Mouse (Mus musculus) liver, embryonic 14.5 days (tissue): ENCODE results near the gene Fgfr2.

Experiments
- CTCF ChIP-seq: IDR thresholded peaks from 2 replicates; pipeline ENCODE4 v1.5.1; 2016; ENCODE audit warnings: antibody characterized with exemption, low read depth, control low read depth
- EP300 ChIP-seq: IDR thresholded peaks from 2 replicates; pipeline ENCODE4 v1.6.1; 2016; ENCODE audit warnings: antibody characterized with exemption, low read depth

DNA sequence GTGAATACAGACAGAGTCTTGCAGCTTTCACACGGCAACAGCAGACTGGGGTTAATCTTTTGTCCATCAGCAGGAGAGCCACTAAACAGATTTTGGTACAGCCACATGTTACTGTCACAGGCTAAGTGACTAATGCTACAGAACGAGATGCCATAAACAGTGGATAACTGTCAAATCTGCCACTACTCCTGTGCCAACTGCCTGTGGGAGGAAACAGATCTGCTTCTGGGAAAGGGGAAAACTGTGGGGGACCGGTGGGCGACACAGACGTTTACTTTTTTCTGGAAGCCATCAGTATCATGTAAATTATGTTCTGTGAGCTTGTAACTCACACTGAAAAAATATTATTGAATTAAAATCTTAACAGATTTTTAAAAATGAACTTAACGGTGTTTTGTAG, 1862.2 kb downstream of the Fgfr2 start:
- no peak for TF ChIP-seq CTCF
- no peak for TF ChIP-seq EP300
